Mouse (Mus musculus): ENCODE measurements around the gene Msi2. TPM values are rescaled to one million over a fixed set of nuclear protein-coding genes. Genes with fewer than 3 reads are reported as not detected.

The Msi2 gene
- total RNA-seq, 2 experiments from 2014 or later: 196 to 206 TPM

- DNase-seq: no peak
- intact Hi-C loops (cut with DNase I): loop anchor here (2.0 to 5.0 kb wide), 2 partner anchors 71 to 95 kb away; no protein-coding TSS in a partner anchor
These were observed 96.5 kb downstream of the Msi2 start for GRCm38 (mm10) chr11:88621789-88622188.

DNA sequence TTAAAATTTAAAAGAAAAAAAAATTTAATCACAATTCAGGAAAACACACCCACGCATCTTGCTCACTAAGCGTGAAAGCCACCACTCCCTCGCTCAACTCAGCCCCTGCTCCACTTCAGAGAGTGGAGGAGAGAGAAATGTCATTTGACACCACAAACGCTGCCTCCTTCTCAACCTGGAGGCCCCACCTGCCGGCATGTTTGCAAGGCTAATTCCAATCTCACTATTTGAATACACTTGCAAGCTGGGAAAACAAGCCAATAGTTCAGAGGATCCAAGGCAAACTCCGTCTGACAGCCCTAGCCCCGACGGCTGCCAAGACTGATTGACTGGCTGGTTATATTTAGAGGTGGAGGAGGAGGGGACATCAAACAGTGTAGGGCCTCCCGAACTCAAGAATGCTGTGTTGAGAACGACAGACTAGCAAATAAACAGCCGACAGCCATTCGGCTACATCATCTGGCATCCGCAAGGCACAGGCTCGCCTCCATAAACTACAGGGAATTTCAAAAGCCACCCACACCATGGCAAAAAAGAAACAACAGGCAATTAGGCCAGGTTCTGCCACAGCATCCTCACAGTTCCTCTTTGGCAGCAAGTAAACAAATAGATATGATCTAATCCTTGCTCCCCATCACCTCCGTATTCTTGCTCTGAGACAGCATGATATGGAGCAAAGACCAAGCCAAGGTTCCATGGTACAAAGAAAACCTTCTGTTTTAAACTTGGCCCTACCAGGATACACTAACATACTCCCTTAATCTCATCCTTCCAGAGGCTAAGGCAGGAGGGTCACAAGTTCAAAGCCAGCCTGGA, 97.9 kb downstream of the Msi2 start:
- DNase-seq: peak; percentile 58 to 67
- intact Hi-C loops (cut with DNase I): loop anchor here (2.0 to 5.0 kb wide), 2 partner anchors 72 to 96 kb away; no protein-coding TSS in a partner anchor

GRCm38 (mm10) chr11:88619468-88620157, 98.7 kb downstream of the Msi2 start:
- no peak for DNase-seq
- intact Hi-C loops (cut with DNase I): loop anchor here (2.0 to 5.0 kb wide), 3 partner anchors 21 to 97 kb away; no protein-coding TSS in a partner anchor

GRCm38 (mm10) chr11:88618732-88619309, 99.5 kb downstream of the Msi2 start:
- DNase-seq: peak; percentile 77
- intact Hi-C loops (cut with DNase I): loop anchor here (2.0 kb wide), 1 partner anchor 20 kb away; no protein-coding TSS in a partner anchor

GRCm38 (mm10) chr11:88618005-88618501, 100.3 kb downstream of the Msi2 start:
- intact Hi-C loops (cut with DNase I): loop anchor here (2.0 kb wide), 1 partner anchor 19 kb away; no protein-coding TSS in a partner anchor
- DNase-seq: no peak

GRCm38 (mm10) chr11:88617380-88617779, 100.9 kb downstream of the Msi2 start:
- no peak for DNase-seq
- intact Hi-C loops (cut with DNase I): no loop called here

- DNase-seq: no peak
- intact Hi-C loops (cut with DNase I): loop anchor here (5.0 kb wide), 1 partner anchor 57 kb away; no protein-coding TSS in a partner anchor
These were observed 103.6 kb downstream of the Msi2 start for GRCm38 (mm10) chr11:88614527-88615305.

DNA sequence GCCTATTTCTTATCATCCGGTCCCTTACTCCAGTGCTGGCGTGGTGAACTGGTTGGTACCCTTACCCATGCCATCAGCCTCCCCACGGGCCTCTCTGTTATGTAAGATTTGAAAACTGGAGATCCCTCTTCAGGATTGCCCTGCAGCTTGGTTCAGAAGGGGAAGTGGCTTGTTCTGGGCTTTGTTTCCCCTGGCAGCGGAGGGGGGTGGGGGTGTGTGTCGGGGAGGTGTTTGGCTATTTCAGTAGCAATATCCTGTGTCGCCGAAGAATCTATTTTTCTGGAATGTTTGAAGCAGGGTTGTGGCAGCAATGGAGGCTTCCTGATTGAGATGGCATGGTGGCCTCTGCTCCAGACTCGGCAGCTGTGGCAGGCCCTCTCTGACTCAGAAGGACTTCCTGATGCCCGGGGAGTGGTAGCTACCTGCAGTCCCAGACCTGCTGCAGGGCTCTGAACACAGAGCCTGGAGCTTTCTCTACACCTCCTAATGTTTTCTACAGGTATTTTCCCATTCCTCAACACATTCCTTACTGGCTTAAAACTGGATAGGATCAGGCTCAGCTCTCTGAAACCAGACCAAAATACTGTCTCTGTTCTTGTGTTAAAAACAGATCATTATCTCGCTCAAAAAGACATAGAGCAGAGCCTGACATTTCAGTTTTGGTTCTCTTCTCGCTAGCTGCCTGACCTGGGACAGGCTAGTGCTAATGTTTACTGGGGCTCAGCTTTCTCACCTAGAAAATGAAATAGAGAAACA, 104.4 kb downstream of the Msi2 start:
- peak; percentile 33 to 43 for DNase-seq
- intact Hi-C loops (cut with DNase I): loop anchor here (5.0 kb wide), 1 partner anchor 57 kb away; no protein-coding TSS in a partner anchor

DNA sequence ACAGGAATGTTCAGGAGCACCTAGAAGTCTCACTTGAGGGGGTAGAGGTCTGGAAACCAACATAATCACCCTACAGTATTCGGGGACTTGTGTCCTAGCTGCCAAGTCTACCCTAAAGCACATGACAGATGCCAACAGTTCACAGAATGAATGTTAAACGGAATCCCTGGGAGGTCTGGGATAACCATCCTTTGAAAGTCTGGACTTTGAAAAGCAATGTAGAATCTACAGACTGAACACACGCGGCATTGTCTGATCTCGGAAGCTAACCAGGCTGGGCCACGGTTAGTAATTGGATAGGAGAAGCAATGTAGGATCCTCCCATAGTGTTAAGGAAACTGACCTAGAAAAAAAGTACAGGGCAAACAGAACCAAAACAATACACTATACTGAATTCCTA, 105.3 kb downstream of the Msi2 start:
- DNase-seq: no peak
- intact Hi-C loops (cut with DNase I): loop anchor here (5.0 kb wide), 1 partner anchor 56 kb away; no protein-coding TSS in a partner anchor

GRCm38 (mm10) chr11:88612141-88612540, 106.2 kb downstream of the Msi2 start:
- intact Hi-C loops (cut with DNase I): loop anchor here (5.0 kb wide), 1 partner anchor 55 kb away; no protein-coding TSS in a partner anchor
- peak; percentile 65 to 67 for DNase-seq

- intact Hi-C loops (cut with DNase I): loop anchor here (5.0 kb wide), 1 partner anchor 54 kb away; no protein-coding TSS in a partner anchor
- DNase-seq: no peak
These were observed 107.5 kb downstream of the Msi2 start for GRCm38 (mm10) chr11:88610809-88611208.

GRCm38 (mm10) chr11:88610112-88610511, 108.2 kb downstream of the Msi2 start:
- intact Hi-C loops (cut with DNase I): loop anchor here (5.0 kb wide), 1 partner anchor 53 kb away; no protein-coding TSS in a partner anchor
- DNase-seq: no peak

DNA sequence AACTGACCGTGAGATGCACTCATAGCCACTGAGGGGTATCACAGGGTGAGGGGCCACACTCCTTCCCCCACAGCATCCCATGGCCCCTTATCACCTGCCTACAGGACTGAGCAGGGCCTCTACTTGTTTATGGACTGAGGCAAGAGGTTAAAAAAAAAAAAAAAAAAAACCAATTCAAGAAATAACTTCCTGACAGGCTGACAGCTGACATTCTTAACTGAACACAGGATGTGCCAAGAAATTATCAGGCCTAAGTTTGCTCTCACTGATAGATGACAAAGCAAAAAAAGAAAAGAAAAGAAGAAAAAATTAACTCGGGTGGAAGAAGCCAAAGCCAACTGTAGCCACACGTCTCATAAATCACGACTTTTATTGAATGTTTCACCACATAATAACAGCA, 109.7 kb downstream of the Msi2 start:
- no peak for DNase-seq
- intact Hi-C loops (cut with DNase I): no loop called here

- no peak for DNase-seq
- intact Hi-C loops (cut with DNase I): no loop called here
These were observed 110.5 kb downstream of the Msi2 start for GRCm38 (mm10) chr11:88607725-88608383.

DNA sequence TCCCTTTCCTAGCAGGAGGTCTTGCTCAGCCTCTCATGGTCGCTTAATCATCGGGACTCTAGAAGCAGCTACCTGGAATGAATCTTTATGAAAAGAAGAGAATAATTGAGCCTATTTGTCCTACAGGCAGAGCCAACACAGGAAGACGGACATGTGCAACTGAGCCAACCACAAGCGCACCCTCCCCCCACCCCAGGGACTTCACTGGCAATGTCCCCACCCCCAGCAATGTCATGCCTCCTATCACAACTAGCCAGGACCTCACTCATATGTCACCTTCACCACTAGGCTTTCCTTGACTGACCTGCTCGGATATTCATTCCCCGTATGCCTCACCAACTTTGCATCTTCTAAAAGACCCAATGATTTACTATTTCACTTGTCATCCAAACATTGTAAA, 112.5 kb downstream of the Msi2 start:
- no peak for DNase-seq
- intact Hi-C loops (cut with DNase I): no loop called here

DNA sequence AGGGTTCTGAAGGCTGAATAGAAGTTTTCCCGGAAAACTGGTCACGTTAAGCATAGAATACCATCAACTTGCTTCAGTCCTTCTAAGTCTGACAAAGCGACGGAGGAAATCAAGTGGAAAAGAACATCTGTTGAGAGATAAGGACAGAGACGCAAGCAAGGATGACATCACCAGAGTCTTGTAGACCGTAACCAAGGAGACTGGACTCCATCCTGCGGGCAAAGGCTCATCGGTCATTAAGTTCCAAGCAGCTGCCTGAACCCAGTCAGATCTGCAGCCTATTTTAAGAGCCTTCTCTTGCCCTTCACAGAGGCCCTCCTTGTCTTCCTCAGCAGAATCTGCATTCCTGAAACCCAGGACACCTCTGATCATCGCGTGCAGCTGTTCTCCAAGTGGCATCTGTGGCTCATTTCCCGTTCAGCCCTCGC, 113.2 kb downstream of the Msi2 start:
- intact Hi-C loops (cut with DNase I): no loop called here
- no peak for DNase-seq

DNA sequence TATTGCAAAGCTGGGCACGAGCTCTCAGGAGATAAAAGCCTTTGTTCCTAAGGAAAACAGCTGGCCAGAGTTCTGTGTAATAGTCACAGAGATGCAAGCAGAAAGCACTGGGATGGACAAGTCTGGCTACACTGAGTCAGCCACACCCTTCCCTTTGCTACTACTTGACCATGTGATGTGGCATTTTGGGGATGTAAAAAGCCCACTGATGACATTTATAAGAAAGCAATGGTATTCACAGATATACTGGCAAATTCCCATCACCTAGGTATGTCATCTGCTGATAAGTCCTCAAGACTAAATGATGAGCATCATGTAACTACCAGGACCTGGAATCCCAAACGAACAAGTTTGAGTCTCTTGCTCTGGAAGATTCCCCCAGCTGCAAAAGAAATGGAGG, 113.7 kb downstream of the Msi2 start:
- DNase-seq: no peak
- intact Hi-C loops (cut with DNase I): no loop called here

DNA sequence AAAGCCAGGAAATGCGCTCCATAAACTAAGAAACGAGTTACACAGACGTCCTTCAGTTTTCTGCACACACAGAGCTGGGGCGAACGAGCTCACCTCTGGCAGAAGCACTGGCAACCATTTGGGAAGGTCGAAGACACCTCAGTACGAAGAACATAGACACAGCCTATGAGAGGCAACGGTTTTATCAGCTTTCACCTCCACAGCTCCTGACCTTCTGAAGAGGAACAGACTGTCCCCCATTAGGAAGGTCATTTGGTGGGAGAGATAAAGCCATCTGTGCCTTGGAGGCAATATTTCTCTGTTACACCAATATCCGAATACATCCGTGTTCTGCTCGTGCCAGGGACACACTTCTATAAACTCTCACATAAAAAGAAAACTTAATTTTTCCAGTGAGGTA, 114.9 kb downstream of the Msi2 start:
- intact Hi-C loops (cut with DNase I): no loop called here

More for the DNA sequence above, 114.9 kb downstream of the Msi2 start:
- DNase-seq: no peak
